Mouse (Mus musculus): ENCODE measurements around the gene Ccdc34.
A peak's percentile ranks its signal among the peaks of the same experiment; 100 is the strongest.

Ccdc34 gene

GRCm38 (mm10) chr2:109995061-109995460, 22.6 kb upstream of the Ccdc34 start:
- DNase-seq (ENCODE audit: extremely low read depth, insufficient read length, low spot score) = no peak

GRCm38 (mm10) chr2:109996411-109996810, 21.2 kb upstream of the Ccdc34 start:
- peak; percentile 60 for DNase-seq (ENCODE audit: extremely low read depth, insufficient read length, low spot score)

- DNase-seq (ENCODE audit: extremely low read depth, insufficient read length, low spot score) = peak; percentile 16
These were observed 12.9 kb upstream of the Ccdc34 start for GRCm38 (mm10) chr2:110004668-110005067.

- DNase-seq (ENCODE audit: extremely low read depth, insufficient read length, low spot score) = no peak
These were observed 12.5 kb upstream of the Ccdc34 start for GRCm38 (mm10) chr2:110005164-110005563.

- DNase-seq (ENCODE audit: extremely low read depth, insufficient read length, low spot score) = no peak
These were observed 11.9 kb upstream of the Ccdc34 start for GRCm38 (mm10) chr2:110005596-110006239.

- DNase-seq (ENCODE audit: extremely low read depth, insufficient read length, low spot score) = no peak
These were observed 10.0 kb upstream of the Ccdc34 start for GRCm38 (mm10) chr2:110007423-110008267.

- no peak for DNase-seq (ENCODE audit: extremely low read depth, insufficient read length, low spot score)
These were observed 8.2 kb upstream of the Ccdc34 start for GRCm38 (mm10) chr2:110009449-110009848.

GRCm38 (mm10) chr2:110012184-110012725, 5.4 kb upstream of the Ccdc34 start:
- DNase-seq (ENCODE audit: extremely low read depth, insufficient read length, low spot score) = no peak

- no peak for DNase-seq (ENCODE audit: extremely low read depth, insufficient read length, low spot score)
These were observed 530 bp upstream of the Ccdc34 start for GRCm38 (mm10) chr2:110017087-110017486.

GRCm38 (mm10) chr2:110019656-110020055, 2.0 kb downstream of the Ccdc34 start:
- DNase-seq (ENCODE audit: extremely low read depth, insufficient read length, low spot score) = no peak

- DNase-seq (ENCODE audit: extremely low read depth, insufficient read length, low spot score) = no peak
These were observed 2.8 kb downstream of the Ccdc34 start for GRCm38 (mm10) chr2:110020430-110020829.

- no peak for DNase-seq (ENCODE audit: extremely low read depth, insufficient read length, low spot score)
These were observed 18.6 kb downstream of the Ccdc34 start for GRCm38 (mm10) chr2:110036265-110036664.

- DNase-seq (ENCODE audit: extremely low read depth, insufficient read length, low spot score) = no peak
These were observed 19.0 kb downstream of the Ccdc34 start for GRCm38 (mm10) chr2:110036665-110037064.

- DNase-seq (ENCODE audit: extremely low read depth, insufficient read length, low spot score) = no peak
These were observed 19.6 kb downstream of the Ccdc34 start for GRCm38 (mm10) chr2:110037221-110037620.

- DNase-seq (ENCODE audit: extremely low read depth, insufficient read length, low spot score) = no peak
These were observed 20.7 kb downstream of the Ccdc34 start for GRCm38 (mm10) chr2:110038341-110038740.

GRCm38 (mm10) chr2:110042861-110043760, 25.5 kb downstream of the Ccdc34 start:
- no peak for DNase-seq (ENCODE audit: extremely low read depth, insufficient read length, low spot score)

GRCm38 (mm10) chr2:110058424-110058823, 40.8 kb downstream of the Ccdc34 start:
- DNase-seq (ENCODE audit: extremely low read depth, insufficient read length, low spot score) = no peak

- DNase-seq (ENCODE audit: extremely low read depth, insufficient read length, low spot score) = no peak
These were observed 45.5 kb downstream of the Ccdc34 start for GRCm38 (mm10) chr2:110063131-110063530.

GRCm38 (mm10) chr2:110068916-110069315, 51.3 kb downstream of the Ccdc34 start:
- no peak for DNase-seq (ENCODE audit: extremely low read depth, insufficient read length, low spot score)

- no peak for DNase-seq (ENCODE audit: extremely low read depth, insufficient read length, low spot score)
These were observed 55.4 kb downstream of the Ccdc34 start for GRCm38 (mm10) chr2:110073023-110073422.

Measured in 3134 (cell line).